Mouse (Mus musculus) limb, embryonic 13.5 days (tissue): ENCODE results near the gene C2cd2l. TPM values are rescaled to one million over a fixed set of nuclear protein-coding genes. Genes with fewer than 3 reads are reported as not detected.

Experiments used
- ATAC-seq: fragments of 200-750 bp; cut with Nextera tagmentation; 2 replicates; pipeline ENCODE4 v1.8.0; 2017; ENCODE audit warnings: low read depth, moderate number of reproducible peaks, moderate TSS enrichment; ENCODE audit not compliant: low FRiP score
- H3K27ac ChIP-seq: fragments of 300-500 bp; sonication (generic); 2 replicates; pipeline ENCODE4 v1.5.1; 2015; ENCODE audit warnings: inconsistent platforms, mild to moderate bottlenecking, moderate library complexity
- H3K27me3 ChIP-seq: fragments of 300-500 bp; sonication (generic); 2 replicates; pipeline ENCODE4 v1.6.1; 2015; ENCODE audit warnings: mild to moderate bottlenecking, inconsistent platforms
- H3K36me3 ChIP-seq: fragments of 300-500 bp; sonication (generic); 2 replicates; pipeline ENCODE4 v1.6.1; 2015; ENCODE audit warnings: inconsistent platforms, mild to moderate bottlenecking, moderate library complexity
- H3K4me1 ChIP-seq: fragments of 300-500 bp; sonication (generic); 2 replicates; pipeline ENCODE4 v1.6.1; 2015; ENCODE audit warnings: inconsistent platforms
- H3K4me2 ChIP-seq: fragments of 300-500 bp; sonication (generic); replicated peaks from 2 replicates; pipeline ENCODE4 v1.6.1; 2015; ENCODE audit warnings: inconsistent platforms, mild to moderate bottlenecking, moderate library complexity
- H3K4me3 ChIP-seq: fragments of 300-500 bp; sonication (generic); 2 replicates; pipeline ENCODE4 v1.5.1; 2015; ENCODE audit warnings: moderate library complexity, mild to moderate bottlenecking, inconsistent platforms
- H3K9ac ChIP-seq: fragments of 300-500 bp; sonication (generic); 2 replicates; pipeline ENCODE4 v1.6.1; 2015; ENCODE audit warnings: mild to moderate bottlenecking, inconsistent platforms
- H3K9me3 ChIP-seq: fragments of 300-500 bp; sonication (generic); 2 replicates; pipeline ENCODE4 v1.6.1; 2016; ENCODE audit warnings: inconsistent platforms
- WGBS: fragments of 180-500 bp; shearing (Covaris S2); methylation state at CpG from one replicate; pipeline ENCODE4 v1.1.7; 2015; 5-methylcytosine and 5-hydroxymethylcytosine counted together
- microRNA-seq: library from miRNA; unstranded; fragments of <30 nt; microRNA quantifications from one replicate; pipeline ENCODE4, GENCODE M21; 2016
- polyA plus RNA-seq: library from polyadenylated mRNA; unstranded; fragments of >200 nt; fragmentation: Nextera tagmentation; extraction: Ambion mirVana; gene quantifications from 2 replicates; pipeline ENCODE4 v1.2.1, GENCODE M21; 2015

Gene C2cd2l
- polyA plus RNA-seq, 1 experiment from 2014 or later: 6.8 TPM

DNA sequence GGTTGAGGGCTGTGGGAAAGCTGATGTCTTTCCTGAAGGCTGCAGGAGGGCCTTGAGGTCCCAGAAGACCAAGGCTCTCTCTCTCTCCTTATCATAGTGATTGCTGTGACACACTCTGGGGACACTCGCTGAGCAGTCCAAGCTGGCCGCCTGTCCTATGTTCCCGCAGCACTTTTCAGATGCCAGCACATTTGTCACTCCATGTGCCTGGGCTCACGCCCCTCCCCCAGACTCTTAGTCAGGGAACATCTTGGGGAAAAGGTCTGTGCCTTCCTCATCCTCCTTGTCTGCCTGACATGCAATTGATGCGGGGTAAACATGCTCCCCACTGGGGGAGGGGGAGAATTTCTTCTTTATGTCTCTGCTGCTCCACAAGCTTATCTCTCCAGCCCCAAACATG is 36.9 kb downstream of the C2cd2l start:
- WGBS: 69% methylated on average over 5 of the region's 5 CpGs
- H3K27ac ChIP-seq: no peak overlapping the region
- H3K27me3 ChIP-seq: peaks cover 18% of the 10 kb centered on the region
- no peak for ATAC-seq
- H3K9me3 ChIP-seq: no peaks in the 10 kb centered on the region
- H3K4me3 ChIP-seq: no peak overlapping the region
- H3K4me1 ChIP-seq: peaks cover 11% of the 10 kb centered on the region
- peaks cover 37% of the 10 kb centered on the region for H3K36me3 ChIP-seq
- H3K9ac ChIP-seq: no peak overlapping the region
- no peak overlapping the region for H3K4me2 ChIP-seq

DNA sequence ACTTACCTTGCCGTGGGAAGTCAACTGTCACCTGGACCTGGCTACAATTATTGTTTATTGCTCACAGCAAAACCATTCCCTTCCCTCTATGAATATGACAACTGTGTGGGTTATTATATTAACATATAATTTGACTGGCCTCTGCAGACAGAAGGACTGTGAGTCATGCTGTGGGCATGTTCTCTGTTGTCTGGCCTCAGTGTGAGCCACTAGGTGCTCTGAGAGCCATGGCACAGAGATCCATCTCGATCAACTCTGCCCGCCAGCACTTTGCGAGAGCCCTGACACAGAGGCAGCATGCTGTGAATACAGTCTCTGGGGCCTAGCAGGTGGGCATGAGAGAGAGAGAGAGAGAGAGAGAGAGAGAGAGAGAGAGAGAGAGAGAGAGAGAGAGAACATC is 50.1 kb downstream of the C2cd2l start:
- no peak overlapping the region for H3K4me2 ChIP-seq
- no peak overlapping the region for H3K4me3 ChIP-seq
- H3K36me3 ChIP-seq: peaks cover 9% of the 10 kb centered on the region
- no peak overlapping the region for H3K27ac ChIP-seq
- WGBS: 81% methylated on average over 4 of the region's 4 CpGs
- H3K27me3 ChIP-seq: no peaks in the 10 kb centered on the region
- peaks cover 16% of the 10 kb centered on the region for H3K4me1 ChIP-seq
- H3K9ac ChIP-seq: no peak overlapping the region
- H3K9me3 ChIP-seq: no peaks in the 10 kb centered on the region
- no peak for ATAC-seq

DNA sequence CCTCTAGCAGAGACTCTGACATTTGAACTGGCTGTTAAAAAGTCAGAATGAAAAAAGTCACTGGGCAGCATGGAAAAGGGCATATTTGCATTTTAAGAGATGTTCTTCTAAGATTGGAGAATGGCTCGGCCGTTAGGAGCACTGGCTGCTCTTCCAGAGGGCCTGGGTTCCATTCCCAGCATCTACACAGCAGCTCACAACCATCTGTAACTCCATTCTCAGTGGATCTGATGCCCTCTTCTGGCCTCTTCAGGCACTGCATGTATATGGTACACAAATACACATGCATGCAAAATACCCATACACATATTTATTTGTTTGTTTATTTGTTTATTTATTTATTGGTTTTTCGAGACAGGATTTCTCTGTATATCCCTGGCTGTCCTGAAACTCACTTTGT is 51.0 kb downstream of the C2cd2l start:
- H3K4me1 ChIP-seq: peaks cover 16% of the 10 kb centered on the region
- no peak overlapping the region for H3K4me3 ChIP-seq
- ATAC-seq: no peak
- H3K9me3 ChIP-seq: no peaks in the 10 kb centered on the region
- no peak overlapping the region for H3K27ac ChIP-seq
- H3K4me2 ChIP-seq: no peak overlapping the region
- H3K9ac ChIP-seq: no peak overlapping the region
- H3K36me3 ChIP-seq: 0 out of 2 replicates have a peak, but pooled peaks cover 1% of the 10 kb centered on the region
- 82% methylated on average over 3 of the region's 3 CpGs for WGBS
- no peaks in the 10 kb centered on the region for H3K27me3 ChIP-seq

DNA sequence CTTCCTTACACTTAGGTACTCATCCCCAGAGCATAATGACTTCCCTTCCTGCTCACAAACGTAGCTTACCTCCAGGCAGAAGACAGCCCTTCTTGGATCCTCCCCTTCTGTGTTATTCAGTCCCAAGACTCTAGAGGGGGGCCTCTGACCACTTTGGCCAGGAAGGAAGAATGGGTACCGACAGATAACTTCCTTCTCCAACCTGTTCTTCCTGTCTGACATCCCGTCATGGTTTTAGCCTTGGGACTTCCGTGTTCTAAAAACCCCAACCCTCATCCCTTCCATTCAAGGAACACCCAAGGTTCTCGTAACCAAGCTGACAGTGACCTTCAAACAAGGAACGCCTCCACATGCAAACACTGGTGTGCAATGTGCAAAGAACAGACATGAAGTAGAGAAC is 51.7 kb downstream of the C2cd2l start, which contains the start of gene Nlrx1:
Gene Nlrx1 (minus strand): TSS at position 168 of the 400 bp plus-strand sequence.
- Histone ChIP-seq H3K27me3 (no peaks in the 10 kb centered on the region), H3K4me3 (peak within 1 kb of the TSS; percentile 57), H3K4me1 (peaks cover 16% of the 10 kb centered on the region), H3K9ac (peak within 1 kb of the TSS; percentile 90), H3K27ac (peak within 1 kb of the TSS; percentile 75; the same call in 1 of the 2 replicates), H3K4me2 (peak within 1 kb of the TSS; percentile 82), H3K9me3 (no peaks in the 10 kb centered on the region), H3K36me3 (peaks cover 3% of the 10 kb centered on the region)
- 86% methylated on average over 6 of the region's 6 CpGs for WGBS
- no peak for ATAC-seq

DNA sequence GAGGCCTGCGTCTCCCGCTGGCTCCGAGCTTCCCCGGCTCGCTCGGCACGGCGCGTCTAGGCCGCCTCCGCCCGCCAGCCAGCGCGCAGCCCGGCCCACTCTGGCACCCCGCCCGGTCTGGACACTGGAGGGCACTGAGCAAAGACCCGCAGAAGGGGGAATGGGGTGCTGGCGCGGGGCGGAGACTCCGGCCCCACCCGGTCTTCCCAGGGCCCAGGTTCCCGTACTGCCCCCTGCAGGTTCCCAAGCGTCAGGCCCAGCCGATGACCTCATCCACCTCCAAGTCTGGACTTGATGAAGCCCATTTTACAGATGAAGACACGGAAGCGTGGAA is 52.1 kb downstream of the C2cd2l start:
- peak overlapping the region; percentile 75; the same call in 1 of the 2 replicates for H3K27ac ChIP-seq
- no peaks in the 10 kb centered on the region for H3K9me3 ChIP-seq
- peaks cover 6% of the 10 kb centered on the region for H3K36me3 ChIP-seq
- ATAC-seq: peak; percentile 84; the same call in 1 of the 2 replicates
- peak overlapping the region; percentile 57 for H3K4me3 ChIP-seq
- no peaks in the 10 kb centered on the region for H3K27me3 ChIP-seq
- H3K4me1 ChIP-seq: peaks cover 16% of the 10 kb centered on the region
- H3K4me2 ChIP-seq: peak overlapping the region; percentile 82
- 5% methylated on average over 26 of the region's 28 CpGs for WGBS
- peak overlapping the region; percentile 90 for H3K9ac ChIP-seq

DNA sequence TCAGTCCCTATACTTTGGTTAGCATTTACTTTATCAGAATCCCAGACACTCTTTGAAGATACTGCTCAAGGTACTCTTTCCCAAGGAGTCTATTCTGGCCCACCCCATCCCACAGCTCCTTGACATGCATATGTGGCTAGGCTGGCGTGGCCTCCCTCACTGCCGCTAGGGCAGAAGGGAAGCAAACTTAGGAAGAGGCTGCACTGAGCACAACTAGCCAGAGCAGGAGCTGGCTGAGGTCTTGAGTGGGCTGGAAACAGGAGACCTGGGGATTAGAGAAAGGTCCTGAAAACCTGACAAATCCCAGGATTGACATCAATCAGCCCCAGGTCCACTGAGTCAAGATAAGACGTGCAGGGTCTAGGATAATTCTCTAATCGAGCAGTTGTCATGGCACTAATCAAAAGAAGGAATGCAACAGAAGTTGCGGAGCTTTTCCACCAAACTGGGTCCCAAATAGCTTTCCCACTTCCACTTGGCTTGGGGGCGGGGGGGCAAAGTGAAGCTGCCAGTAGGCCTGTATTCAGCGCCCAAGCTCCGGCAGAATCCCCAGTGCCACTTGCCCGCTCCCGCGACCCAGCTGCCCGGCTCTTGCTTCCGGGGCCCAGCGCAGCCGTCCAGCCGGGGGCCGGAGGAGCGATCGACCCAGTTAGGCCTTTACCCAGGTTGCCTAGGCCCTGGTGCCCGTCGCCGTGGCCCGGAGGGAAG is 52.6 kb downstream of the C2cd2l start:
- Histone ChIP-seq H3K9me3 (no peaks in the 10 kb centered on the region), H3K27ac (peak overlapping the region; percentile 75; the same call in 1 of the 2 replicates), H3K27me3 (no peaks in the 10 kb centered on the region), H3K4me3 (peak overlapping the region; percentile 57), H3K36me3 (peaks cover 10% of the 10 kb centered on the region), H3K4me1 (peaks cover 16% of the 10 kb centered on the region), H3K9ac (peak overlapping the region; percentile 90), H3K4me2 (peak overlapping the region; percentile 82)
- 12% methylated on average over 23 of the region's 23 CpGs for WGBS
- ATAC-seq: no peak

DNA sequence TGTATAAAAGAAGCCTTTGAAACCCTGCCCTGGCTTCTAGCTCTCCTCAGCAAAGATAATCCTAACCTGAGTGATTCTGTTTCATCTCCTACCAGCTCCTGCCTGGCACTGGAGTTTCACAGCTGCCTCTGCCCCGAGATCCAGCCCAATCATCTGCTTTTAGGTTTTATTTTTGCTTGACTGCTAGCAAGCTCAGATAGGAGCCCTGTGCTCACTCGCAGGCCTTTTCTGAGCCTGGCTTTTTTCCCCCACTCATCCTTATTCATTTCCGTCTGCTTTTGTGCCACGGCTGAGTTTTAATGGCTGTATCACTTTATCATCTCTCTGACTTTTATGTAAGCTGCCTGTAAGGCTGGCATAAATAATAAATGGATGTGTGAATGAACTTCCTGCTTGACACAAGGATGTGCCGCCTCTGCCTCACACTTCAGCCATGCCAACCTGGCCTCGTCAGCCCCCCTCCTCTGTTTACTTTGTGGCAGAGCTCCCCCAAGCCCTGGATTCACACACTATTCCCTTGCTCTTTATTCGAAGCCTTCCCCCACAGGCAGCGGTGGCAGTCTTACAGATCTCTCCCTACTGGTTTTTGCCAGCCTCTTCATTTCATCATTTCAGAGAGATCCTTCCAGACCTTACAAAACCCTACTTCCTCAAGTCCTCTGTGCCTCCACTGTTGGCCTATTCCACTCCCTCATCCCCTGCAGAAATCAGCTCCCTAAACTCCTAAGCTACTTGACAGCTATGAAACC is 53.4 kb downstream of the C2cd2l start:
- WGBS: 63% methylated on average over 8 of the region's 8 CpGs
- H3K27ac ChIP-seq: 0 out of 2 replicates have a peak overlapping the region, but pooled peaks have one; percentile 75
- H3K4me2 ChIP-seq: peak overlapping the region; percentile 82
- H3K36me3 ChIP-seq: peaks cover 14% of the 10 kb centered on the region
- ATAC-seq: no peak
- H3K9ac ChIP-seq: peak overlapping the region; percentile 90
- H3K9me3 ChIP-seq: no peaks in the 10 kb centered on the region
- peak overlapping the region; percentile 57; the same call in 1 of the 2 replicates for H3K4me3 ChIP-seq
- H3K27me3 ChIP-seq: no peaks in the 10 kb centered on the region
- peaks cover 16% of the 10 kb centered on the region for H3K4me1 ChIP-seq

DNA sequence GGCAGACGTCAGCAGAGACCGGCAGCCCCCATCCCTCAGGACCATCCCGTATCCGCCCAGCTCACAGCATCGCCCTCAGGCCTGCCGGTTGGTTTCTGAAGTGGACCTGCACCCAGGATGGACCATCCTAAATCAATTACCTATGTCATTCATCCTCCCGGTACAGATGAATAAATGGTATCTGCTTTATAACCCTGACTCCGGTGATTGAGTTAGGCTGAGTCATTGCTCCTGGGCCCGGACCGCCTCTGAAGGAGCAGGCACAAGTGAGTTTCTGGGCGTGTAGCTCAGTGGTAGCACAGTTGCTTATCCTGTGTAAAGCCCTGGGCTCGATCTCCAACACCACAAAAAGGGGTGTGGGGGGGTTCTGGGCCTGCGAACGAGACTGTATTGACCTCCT is 58.7 kb downstream of the C2cd2l start:
- H3K9me3 ChIP-seq: no peaks in the 10 kb centered on the region
- H3K27me3 ChIP-seq: no peaks in the 10 kb centered on the region
- H3K4me3 ChIP-seq: no peak overlapping the region
- H3K4me2 ChIP-seq: no peak overlapping the region
- 84% methylated on average over 14 of the region's 14 CpGs for WGBS
- ATAC-seq: no peak
- no peaks in the 10 kb centered on the region; the same call in 1 of the 2 replicates for H3K4me1 ChIP-seq
- peaks cover 18% of the 10 kb centered on the region for H3K36me3 ChIP-seq
- H3K9ac ChIP-seq: peak overlapping the region; percentile 36; the same call in 1 of the 2 replicates
- H3K27ac ChIP-seq: no peak overlapping the region

Small RNA genes within 50 kb of the gene (microRNA-seq; reads per million reads assigned to microRNA genes)
- not detected for gene Gm44335

Other genes with a start within 250 kb of the C2cd2l start
- gene Mfrp, start 218.6 kb downstream of the C2cd2l start, polyA plus RNA-seq: 0.13 and 0.17 TPM in 2 replicates
- gene C1qtnf5, start 213.0 kb downstream of the C2cd2l start, polyA plus RNA-seq: 2.6 and 3.4 TPM in 2 replicates
- 0.09 and 0.10 TPM in 2 replicates for gene Gm49380, start 206.8 kb downstream of the C2cd2l start, polyA plus RNA-seq
- 79.6 and 84.1 TPM in 2 replicates for gene Rnf26, start 206.8 kb downstream of the C2cd2l start, polyA plus RNA-seq
- gene Mcam, start 185.8 kb downstream of the C2cd2l start, polyA plus RNA-seq: 29.6 and 30.4 TPM in 2 replicates
- 17.5 and 19.6 TPM in 2 replicates for gene Cbl, start 86.2 kb downstream of the C2cd2l start, polyA plus RNA-seq
- gene Ccdc153, start 79.6 kb downstream of the C2cd2l start, polyA plus RNA-seq: not detected in 2 replicates
- 0.09 and 0.11 TPM in 2 replicates for gene Pdzd3, start 68.8 kb downstream of the C2cd2l start, polyA plus RNA-seq
- gene Nlrx1, start 51.7 kb downstream of the C2cd2l start, polyA plus RNA-seq: 8.2 and 8.3 TPM in 2 replicates
- gene Abcg4, start 31.7 kb downstream of the C2cd2l start, polyA plus RNA-seq: 7.3 and 7.4 TPM in 2 replicates
- 26.1 and 29.6 TPM in 2 replicates for gene Hinfp, start 14.6 kb downstream of the C2cd2l start, polyA plus RNA-seq
- gene Dpagt1, start 5.7 kb upstream of the C2cd2l start, polyA plus RNA-seq: 40.2 and 40.5 TPM in 2 replicates
- 382 and 390 TPM in 2 replicates for gene H2afx, start 14.4 kb upstream of the C2cd2l start, polyA plus RNA-seq
- 111 and 116 TPM in 2 replicates for gene Hmbs, start 23.9 kb upstream of the C2cd2l start, polyA plus RNA-seq
- 27.8 and 28.9 TPM in 2 replicates for gene Vps11, start 41.4 kb upstream of the C2cd2l start, polyA plus RNA-seq
- gene Hyou1, start 59.2 kb upstream of the C2cd2l start, polyA plus RNA-seq: 30.9 and 36.8 TPM in 2 replicates
- gene Slc37a4, start 76.6 kb upstream of the C2cd2l start, polyA plus RNA-seq: 11.1 and 11.5 TPM in 2 replicates
- 1,961 and 2,001 TPM in 2 replicates for gene Rps25, start 86.9 kb upstream of the C2cd2l start, polyA plus RNA-seq
- 160 and 165 TPM in 2 replicates for gene Trappc4, start 87.3 kb upstream of the C2cd2l start, polyA plus RNA-seq
- 32.2 and 35.5 TPM in 2 replicates for gene Ccdc84, start 98.3 kb upstream of the C2cd2l start, polyA plus RNA-seq
- gene Foxr1, start 120.9 kb upstream of the C2cd2l start, polyA plus RNA-seq: not detected in 2 replicates
- gene Upk2, start 134.7 kb upstream of the C2cd2l start, polyA plus RNA-seq: 0.31 and 0.36 TPM in 2 replicates
- gene Bcl9l, start 162.5 kb upstream of the C2cd2l start, polyA plus RNA-seq: 14.5 and 15.0 TPM in 2 replicates
- gene Cxcr5, start 241.6 kb upstream of the C2cd2l start, polyA plus RNA-seq: 0.09 TPM in 1 of 2 replicates, not detected in the other